Mouse (Mus musculus): ENCODE results near the gene Tfcp2.

Gene Tfcp2

GRCm38 (mm10) chr15:100551326-100552307 is at the start of gene Tfcp2:
Tfcp2 (minus strand) TSS chr15:100552008.
- in situ Hi-C loops (cut with MboI, MseI) = loop anchor here in 1 of 2 experiments (5.0 kb wide), 1 partner anchor 69 kb away; no protein-coding TSS in a partner anchor

GRCm38 (mm10) chr15:100600696-100601272 is 49.0 kb upstream of the Tfcp2 start:
- in situ Hi-C loops (cut with MboI, MseI) = no loop called here

- in situ Hi-C loops (cut with MboI, MseI) = no loop called here
Measured at GRCm38 (mm10) chr15:100600047-100600695, 48.4 kb upstream of the Tfcp2 start.

DNA sequence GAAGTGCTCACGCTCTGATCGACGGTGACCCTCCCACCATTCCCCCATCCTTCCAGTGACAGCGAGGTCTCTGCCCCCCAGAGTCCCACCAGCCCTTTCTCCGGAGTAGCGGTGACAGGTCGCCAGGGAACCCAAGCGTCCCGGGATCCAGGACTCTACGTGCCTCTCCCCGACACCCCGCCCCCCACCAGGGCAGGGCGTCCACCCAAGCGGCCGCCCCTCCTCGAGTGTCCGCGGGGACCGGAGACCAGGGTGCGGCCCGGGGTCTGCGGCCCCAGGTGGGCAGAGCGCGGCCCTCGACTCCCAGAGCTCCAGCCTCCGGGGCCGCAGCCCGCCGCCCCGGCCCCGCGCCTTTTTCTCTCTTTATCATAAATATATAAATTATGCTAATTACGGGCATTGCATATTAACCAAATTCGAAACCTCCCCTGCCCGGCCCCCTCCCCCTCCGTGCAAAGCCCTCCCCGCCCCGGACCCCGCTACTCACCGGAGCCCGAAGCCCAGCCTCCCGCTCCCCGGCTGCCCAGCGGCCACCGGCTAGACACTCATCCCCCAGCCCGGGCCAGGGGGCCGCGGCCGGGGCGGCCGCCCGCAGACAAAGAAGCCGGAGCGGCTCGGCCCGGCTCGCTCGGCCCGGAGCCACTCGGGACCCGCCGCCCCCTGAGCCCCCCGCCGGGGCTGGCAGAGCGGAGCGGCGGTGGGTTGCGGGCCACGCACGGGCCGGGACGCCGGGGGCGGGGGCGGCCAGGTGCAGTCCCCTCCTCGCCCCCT is 47.7 kb upstream of the Tfcp2 start, which contains the start of gene Pou6f1:
TSS of gene Pou6f1 (minus strand) at position 709 of the 771 bp plus-strand sequence.
- in situ Hi-C loops (cut with MboI, MseI) = no loop called here

GRCm38 (mm10) chr15:100598883-100599275 is 47.1 kb upstream of the Tfcp2 start:
- in situ Hi-C loops (cut with MboI, MseI) = no loop called here

DNA sequence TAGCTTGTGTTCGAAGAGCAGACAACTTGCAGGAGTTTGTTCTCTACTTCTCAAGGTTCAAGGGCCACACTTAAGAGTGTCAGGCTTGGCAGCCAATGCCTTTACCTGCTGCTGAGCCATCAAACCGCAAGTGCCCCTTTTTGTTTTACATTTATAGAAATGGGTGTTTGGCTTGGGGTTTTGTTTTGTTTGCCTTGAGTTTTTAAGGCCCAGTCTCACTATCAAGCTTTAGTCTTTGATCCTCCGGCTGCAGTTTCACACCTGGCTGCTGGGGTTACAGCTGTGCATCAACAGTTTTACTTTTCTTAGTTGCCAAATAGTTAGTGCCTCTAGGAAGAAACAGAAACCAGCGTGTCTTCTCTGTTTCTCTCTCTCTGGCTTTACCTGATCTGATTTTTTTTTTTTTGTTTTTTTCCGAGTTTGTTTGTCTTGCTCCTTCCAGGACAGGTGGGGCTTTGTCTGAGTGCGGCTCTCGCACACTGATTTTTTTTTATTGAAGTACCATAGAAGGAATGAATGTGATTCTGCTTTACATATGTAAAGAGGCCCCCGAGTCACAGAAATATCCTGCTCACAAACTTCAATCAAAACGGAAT is 46.6 kb upstream of the Tfcp2 start:
- in situ Hi-C loops (cut with MboI, MseI) = no loop called here

DNA sequence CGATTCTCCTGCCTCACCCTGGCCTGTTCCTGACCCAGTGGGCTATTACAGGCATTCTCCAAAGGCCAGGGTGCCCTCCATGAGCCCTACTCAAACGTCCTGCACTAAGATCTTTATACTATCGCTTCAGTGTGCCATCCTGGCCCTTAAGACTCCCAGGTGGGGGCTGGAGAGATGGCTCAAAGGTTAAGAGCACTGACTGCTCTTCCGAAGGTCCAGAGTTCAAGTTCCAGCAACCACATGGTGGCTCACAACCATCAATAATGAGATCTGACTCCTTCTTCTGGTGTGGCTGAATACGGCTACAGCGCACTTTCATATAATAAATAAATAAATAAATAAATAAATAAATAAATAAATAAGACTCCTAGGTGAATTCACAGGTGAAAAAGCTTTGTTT is 41.0 kb upstream of the Tfcp2 start:
- in situ Hi-C loops (cut with MboI, MseI) = loop anchor here in 1 of 2 experiments (5.0 kb wide), 1 partner anchor 36 kb away; no protein-coding TSS in a partner anchor

DNA sequence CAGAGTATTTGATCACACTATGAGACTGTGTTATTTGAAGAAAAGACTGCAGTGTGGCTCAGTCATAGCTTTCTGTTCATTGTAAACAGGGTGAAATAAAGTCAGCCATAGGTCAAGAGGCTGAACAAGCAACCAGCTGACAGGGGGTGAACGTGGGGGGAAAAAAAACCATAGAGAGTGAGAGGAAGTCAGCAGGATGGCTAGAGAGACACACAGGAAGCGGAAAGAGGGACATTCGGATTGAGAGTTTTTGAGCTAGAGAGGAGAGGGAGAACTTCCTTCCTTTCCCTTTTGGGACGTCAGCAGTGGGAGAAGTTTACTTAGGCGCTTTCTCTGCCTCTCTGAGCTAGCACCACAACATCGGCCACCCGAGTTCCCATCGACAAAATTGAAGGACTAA is 38.6 kb upstream of the Tfcp2 start:
- in situ Hi-C loops (cut with MboI, MseI) = loop anchor here in 1 of 2 experiments (5.0 kb wide), 1 partner anchor 33 kb away; no protein-coding TSS in a partner anchor

DNA sequence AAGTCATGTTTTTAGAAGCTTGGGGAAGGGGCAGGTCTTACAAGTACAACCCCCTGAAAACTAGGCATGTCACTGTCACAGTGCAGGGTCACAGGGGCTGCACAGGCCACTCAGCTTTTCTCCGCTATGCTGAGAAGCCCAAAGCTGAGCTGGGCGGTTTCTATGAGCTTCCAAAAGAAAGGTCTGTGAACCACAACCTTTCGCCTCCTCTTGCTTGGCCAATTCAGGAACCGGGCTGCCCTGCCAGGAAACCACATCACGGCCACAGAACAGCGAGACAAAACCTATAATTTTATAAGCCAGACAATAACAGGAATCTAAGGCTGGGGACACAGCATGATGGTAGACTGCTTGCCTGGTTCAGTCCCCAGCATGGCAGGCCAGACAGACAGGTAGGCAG is 36.5 kb upstream of the Tfcp2 start:
- in situ Hi-C loops (cut with MboI, MseI) = no loop called here

- in situ Hi-C loops (cut with MboI, MseI) = no loop called here
Measured at GRCm38 (mm10) chr15:100587166-100587565, 35.4 kb upstream of the Tfcp2 start.

DNA sequence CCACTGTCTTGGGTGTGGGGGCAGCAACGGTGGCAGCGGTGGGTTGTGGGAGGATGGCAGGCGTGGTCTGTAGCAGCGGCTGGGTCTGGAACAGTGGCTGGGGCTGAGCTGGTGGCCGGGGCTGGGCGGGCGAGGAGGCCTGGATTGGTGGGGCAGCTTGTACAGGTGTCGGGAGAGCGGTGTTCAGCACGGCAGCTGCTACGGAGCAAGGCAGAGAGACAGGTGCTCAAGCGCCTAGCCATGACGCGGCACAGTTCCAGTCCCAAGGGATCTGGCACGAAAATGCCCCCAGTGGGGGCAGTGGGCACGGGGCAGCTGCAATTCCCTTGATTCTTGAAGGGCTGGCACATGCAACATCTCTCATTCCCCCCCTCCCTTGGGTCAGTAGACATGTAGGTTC is 34.1 kb upstream of the Tfcp2 start:
- in situ Hi-C loops (cut with MboI, MseI) = no loop called here

- in situ Hi-C loops (cut with MboI, MseI) = no loop called here
Measured at GRCm38 (mm10) chr15:100580108-100580507, 28.3 kb upstream of the Tfcp2 start.

- in situ Hi-C loops (cut with MboI, MseI) = loop anchor here in 1 of 2 experiments (5.0 kb wide), 1 partner anchor 56 kb away; no protein-coding TSS in a partner anchor
Measured at GRCm38 (mm10) chr15:100577972-100578371, 26.2 kb upstream of the Tfcp2 start.

DNA sequence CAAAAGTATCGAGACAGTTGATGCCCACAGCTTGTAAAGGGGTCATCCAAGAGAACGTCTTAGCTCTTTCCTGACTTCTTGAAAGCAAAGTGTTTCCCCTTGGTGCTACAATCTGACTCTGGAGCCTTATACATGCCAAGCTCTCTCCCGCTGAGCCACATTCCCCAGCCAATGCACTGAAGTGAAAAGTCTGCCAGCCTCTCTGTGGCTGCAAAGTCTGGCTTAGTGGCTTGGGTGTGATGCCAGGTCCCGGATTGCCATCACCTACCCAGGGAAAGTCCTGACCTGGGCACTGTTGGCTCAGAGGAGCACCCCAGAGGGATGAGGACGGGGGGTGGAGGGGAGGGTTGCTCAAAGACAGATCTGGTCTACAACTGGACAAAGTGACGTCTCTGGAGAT is 25.0 kb upstream of the Tfcp2 start:
- in situ Hi-C loops (cut with MboI, MseI) = loop anchor here in 1 of 2 experiments (5.0 kb wide), 1 partner anchor 55 kb away; no protein-coding TSS in a partner anchor

DNA sequence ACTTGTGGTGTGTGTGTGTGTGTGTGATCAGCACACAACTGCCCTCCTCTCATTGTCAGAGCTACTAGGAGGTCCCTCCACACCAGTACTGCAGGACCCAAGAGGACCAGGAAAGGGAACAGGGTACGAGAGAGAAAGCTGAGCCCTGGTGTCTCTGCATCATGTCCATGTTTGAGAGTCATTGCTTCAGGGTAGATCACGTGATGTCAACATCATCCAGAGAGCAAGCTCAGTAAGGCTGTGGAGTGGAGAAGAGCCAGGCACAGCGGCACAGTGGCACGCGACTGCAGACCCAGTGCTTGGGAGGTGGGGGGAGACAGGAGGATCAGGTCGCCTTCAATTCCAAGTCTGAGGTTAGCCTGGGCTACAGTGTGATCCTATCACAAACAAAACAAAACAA is 24.6 kb upstream of the Tfcp2 start:
- in situ Hi-C loops (cut with MboI, MseI) = loop anchor here in 1 of 2 experiments (5.0 kb wide), 1 partner anchor 54 kb away; no protein-coding TSS in a partner anchor

DNA sequence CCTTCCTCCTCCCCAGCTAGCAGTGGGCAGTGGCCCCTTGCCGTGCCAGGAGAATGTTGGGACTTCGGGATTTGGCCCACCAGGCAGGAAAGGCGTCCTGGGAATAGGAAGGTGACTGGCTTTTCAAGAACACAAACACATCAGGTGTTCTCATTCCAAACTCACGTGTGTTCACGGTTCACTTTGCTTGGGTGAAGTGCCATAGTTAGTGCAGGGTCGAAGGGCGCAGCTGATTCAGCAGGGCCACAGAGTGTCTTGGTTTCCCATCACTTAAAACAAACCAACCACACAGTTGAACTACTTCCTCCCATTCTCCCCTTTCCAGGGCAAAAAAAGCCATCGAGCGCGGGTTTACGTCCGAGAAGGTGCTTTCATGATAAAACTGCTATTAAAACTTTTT is 23.6 kb upstream of the Tfcp2 start:
- in situ Hi-C loops (cut with MboI, MseI) = loop anchor here in 1 of 2 experiments (5.0 kb wide), 1 partner anchor 53 kb away; no protein-coding TSS in a partner anchor

GRCm38 (mm10) chr15:100574378-100574777 is 22.6 kb upstream of the Tfcp2 start:
- in situ Hi-C loops (cut with MboI, MseI) = no loop called here

DNA sequence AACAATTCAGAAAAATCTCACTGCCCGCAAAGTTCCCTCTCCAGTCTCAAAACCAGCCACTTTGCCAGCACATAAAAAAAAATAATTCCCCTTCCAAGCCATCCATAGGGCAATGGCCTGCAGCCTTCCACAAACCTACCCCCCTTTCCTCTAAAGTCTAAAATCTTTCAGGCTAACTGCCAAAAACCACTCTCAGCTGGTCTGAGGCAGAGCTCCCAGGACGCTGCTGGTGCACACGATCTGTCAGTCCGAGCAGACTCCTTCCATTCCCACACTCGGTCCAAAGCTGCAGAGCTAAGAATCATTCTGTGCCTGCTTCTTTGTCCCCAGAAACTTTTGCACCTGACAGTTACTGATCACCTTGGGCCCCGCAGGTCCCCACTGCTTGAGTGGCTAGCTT is 22.1 kb upstream of the Tfcp2 start:
- in situ Hi-C loops (cut with MboI, MseI) = no loop called here

GRCm38 (mm10) chr15:100569239-100569638 is 17.4 kb upstream of the Tfcp2 start:
- in situ Hi-C loops (cut with MboI, MseI) = no loop called here

GRCm38 (mm10) chr15:100566531-100566930 is 14.7 kb upstream of the Tfcp2 start:
- in situ Hi-C loops (cut with MboI, MseI) = no loop called here

Measured in T-helper 17 cell (primary cell).